Mouse (Mus musculus) hindbrain, embryonic 13.5 days (tissue): Measurements from ENCODE around the gene Slc6a17. TPM values are rescaled to one million over a fixed set of nuclear protein-coding genes. Genes with fewer than 3 reads are reported as not detected.

Experiments used
- ATAC-seq: fragments of 200-750 bp; cut with Nextera tagmentation; 2 replicates; pipeline ENCODE4 v1.8.0; 2017; ENCODE audit warnings: moderate TSS enrichment; ENCODE audit not compliant: low FRiP score
- H3K27ac ChIP-seq: fragments of 300-500 bp; sonication (generic); 2 replicates; pipeline ENCODE4 v1.5.1; 2015; ENCODE audit warnings: inconsistent platforms, mild to moderate bottlenecking, moderate library complexity
- H3K27me3 ChIP-seq: fragments of 300-500 bp; sonication (generic); 2 replicates; pipeline ENCODE4 v1.6.1; 2015; ENCODE audit warnings: mild to moderate bottlenecking, inconsistent platforms
- H3K36me3 ChIP-seq: fragments of 300-500 bp; sonication (generic); 2 replicates; pipeline ENCODE4 v1.6.1; 2015; ENCODE audit warnings: mild to moderate bottlenecking, inconsistent platforms
- H3K4me1 ChIP-seq: fragments of 300-500 bp; sonication (generic); replicated peaks from 2 replicates; pipeline ENCODE4 v1.6.1; 2015; ENCODE audit warnings: inconsistent platforms
- H3K4me2 ChIP-seq: fragments of 300-500 bp; sonication (generic); 2 replicates; pipeline ENCODE4 v1.6.1; 2015; ENCODE audit warnings: inconsistent platforms, mild to moderate bottlenecking, moderate library complexity
- H3K4me3 ChIP-seq: fragments of 300-500 bp; sonication (generic); 2 replicates; pipeline ENCODE4 v1.5.1; 2015; ENCODE audit warnings: mild to moderate bottlenecking, inconsistent platforms
- H3K9ac ChIP-seq: fragments of 300-500 bp; sonication (generic); 2 replicates; pipeline ENCODE4 v1.6.1; 2015; ENCODE audit warnings: mild to moderate bottlenecking, inconsistent platforms
- H3K9me3 ChIP-seq: fragments of 300-500 bp; sonication (generic); 2 replicates; pipeline ENCODE4 v1.6.1; 2016; ENCODE audit warnings: inconsistent platforms
- WGBS: fragments of 180-500 bp; shearing (Covaris S2); methylation state at CpG from one replicate; pipeline ENCODE4 v1.1.7; 2015; 5-methylcytosine and 5-hydroxymethylcytosine counted together
- polyA plus RNA-seq: library from polyadenylated mRNA; unstranded; fragments of >200 nt; fragmentation: Nextera tagmentation; extraction: Ambion mirVana; gene quantifications from 2 replicates; pipeline ENCODE4 v1.2.1, GENCODE M21; 2015

Gene Slc6a17
- polyA plus RNA-seq, 1 experiment from 2014 or later = 10.6 TPM

DNA sequence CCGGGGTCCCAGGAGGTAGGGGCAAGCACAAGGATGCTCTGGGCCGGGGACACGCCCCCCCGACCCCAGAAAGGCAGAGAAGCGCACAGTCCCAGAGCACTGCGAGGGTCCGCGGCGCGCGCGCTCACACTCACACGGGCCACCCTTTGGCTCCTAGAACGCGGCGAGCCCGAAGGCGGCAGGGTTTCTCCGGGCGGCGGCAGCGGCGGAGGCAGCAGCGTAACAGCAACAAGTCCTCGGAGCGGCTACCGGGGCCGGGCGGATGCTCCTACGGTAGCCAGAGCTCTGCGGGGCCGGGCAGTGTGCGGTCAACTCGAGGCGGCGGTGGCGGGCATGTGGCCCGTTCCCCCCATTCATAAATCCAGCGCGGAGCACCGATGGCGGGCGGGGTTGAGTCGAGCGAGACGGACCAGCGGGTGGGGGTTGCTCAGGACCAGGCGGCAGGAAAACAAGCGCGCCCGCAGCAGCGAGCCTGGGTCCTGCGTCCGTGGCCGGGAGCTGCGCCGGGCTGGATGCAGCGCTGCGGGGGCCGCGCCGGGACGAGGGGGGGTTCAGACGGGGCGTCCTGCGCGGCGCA lies 58.5 kb downstream of the Slc6a17 start, which contains the start of gene Kcnc4:
Gene Kcnc4 (minus strand): TSS at position 357 of the 577 bp plus-strand sequence.
- Histone ChIP-seq H3K9me3 (no peaks in the 10 kb centered on the region), H3K9ac (peak within 1 kb of the TSS; percentile 78), H3K4me1 (peaks cover 28% of the 10 kb centered on the region), H3K36me3 (no peaks in the 10 kb centered on the region), H3K27me3 (peaks cover 99% of the 10 kb centered on the region), H3K4me2 (peak within 1 kb of the TSS; percentile 98), H3K27ac (no peak within 1 kb of the TSS), H3K4me3 (peak within 1 kb of the TSS; percentile 64)
- WGBS = under 1% methylated on average over 68 of the region's 68 CpGs
- ATAC-seq = peak; percentile 21

DNA sequence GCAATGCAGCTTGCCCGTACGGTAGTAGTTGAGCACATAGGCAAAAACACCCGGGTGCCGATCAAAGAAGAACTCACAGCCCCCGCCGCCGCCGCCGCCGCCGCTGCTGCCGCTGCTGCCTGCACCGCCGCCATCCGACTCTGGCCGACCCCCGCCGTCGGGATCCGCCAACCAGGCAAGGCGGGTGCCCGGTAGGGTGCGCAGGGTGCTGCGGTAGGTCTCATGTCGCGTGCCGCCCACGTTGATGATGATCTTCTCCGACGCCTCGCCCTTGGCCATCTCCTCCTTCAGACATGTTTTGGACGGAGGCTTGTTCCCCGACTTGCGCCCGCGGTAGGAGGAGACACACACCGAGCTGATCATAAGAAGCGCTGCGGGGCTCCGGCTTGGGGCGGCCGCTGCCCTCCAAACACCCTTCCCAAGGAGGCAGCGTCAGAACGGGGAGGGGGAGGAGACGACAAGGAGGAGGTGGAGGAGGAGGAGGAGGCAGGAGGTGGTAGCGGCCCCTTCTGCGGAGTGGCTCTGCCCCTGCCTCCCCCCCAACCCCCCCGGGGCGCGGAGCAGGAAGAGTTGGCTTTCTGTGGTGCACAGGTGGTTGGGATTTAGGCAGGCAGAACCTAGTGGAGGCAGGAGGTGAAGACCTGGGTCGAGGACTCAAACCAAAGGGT lies 59.2 kb downstream of the Slc6a17 start:
- Histone ChIP-seq H3K4me3 (peak overlapping the region; percentile 64), H3K9ac (peak overlapping the region; percentile 78), H3K9me3 (no peaks in the 10 kb centered on the region), H3K4me2 (peak overlapping the region; percentile 98), H3K4me1 (peaks cover 28% of the 10 kb centered on the region), H3K27me3 (peaks cover 99% of the 10 kb centered on the region), H3K36me3 (no peaks in the 10 kb centered on the region), H3K27ac (no peak overlapping the region)
- under 1% methylated on average over 43 of the region's 51 CpGs for WGBS
- no peak for ATAC-seq

DNA sequence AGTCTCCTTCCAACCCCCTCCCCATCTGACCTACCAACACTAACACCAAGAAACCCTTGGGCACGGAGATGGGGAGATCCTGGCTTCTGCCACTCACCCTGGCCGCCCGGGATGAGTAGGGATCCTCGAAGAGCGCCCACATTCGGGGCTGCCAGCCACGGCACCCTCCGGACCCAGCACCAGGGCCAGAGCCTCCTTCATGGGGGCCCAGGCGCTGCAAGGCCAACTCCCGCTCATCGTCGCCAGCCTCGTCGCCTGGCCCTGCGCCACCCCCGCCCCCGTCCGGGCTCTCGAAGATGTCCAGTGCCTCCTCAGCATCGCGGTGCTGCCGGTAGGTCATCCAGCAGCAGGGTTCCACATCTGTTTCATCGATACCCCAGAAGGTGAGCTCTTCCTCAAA lies 59.7 kb downstream of the Slc6a17 start:
- H3K27ac ChIP-seq = no peak overlapping the region
- peaks cover 28% of the 10 kb centered on the region for H3K4me1 ChIP-seq
- H3K4me2 ChIP-seq = peak overlapping the region; percentile 98
- no peaks in the 10 kb centered on the region for H3K9me3 ChIP-seq
- peak overlapping the region; percentile 78 for H3K9ac ChIP-seq
- 6% methylated on average over 23 of the region's 23 CpGs for WGBS
- H3K4me3 ChIP-seq = peak overlapping the region; percentile 64
- peaks cover 96% of the 10 kb centered on the region for H3K27me3 ChIP-seq
- no peak for ATAC-seq
- H3K36me3 ChIP-seq = no peaks in the 10 kb centered on the region

DNA sequence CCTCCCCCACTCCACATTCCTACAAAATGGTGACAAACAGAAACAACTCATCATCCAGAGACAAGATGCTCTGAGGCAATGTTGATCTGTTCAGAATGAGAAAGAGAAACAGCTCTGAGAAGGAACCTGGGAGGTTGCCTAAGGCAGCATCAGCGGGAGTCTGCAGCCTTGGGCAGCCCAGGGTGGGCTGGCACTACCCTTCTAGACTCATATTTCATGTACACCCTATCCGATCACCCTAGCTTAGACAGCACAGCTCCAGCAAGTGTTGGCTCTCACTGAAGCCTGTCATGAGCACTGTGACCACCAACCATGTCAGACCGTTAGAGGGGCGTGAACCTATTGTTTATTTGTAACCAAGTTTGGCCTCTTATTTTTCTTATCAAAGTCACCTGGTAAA lies 63.5 kb downstream of the Slc6a17 start:
- ATAC-seq = no peak
- Histone ChIP-seq H3K36me3 (no peaks in the 10 kb centered on the region), H3K27me3 (peaks cover 61% of the 10 kb centered on the region), H3K27ac (no peak overlapping the region), H3K9me3 (no peaks in the 10 kb centered on the region), H3K4me2 (no peak overlapping the region), H3K9ac (no peak overlapping the region), H3K4me3 (no peak overlapping the region), H3K4me1 (peaks cover 17% of the 10 kb centered on the region)
- WGBS = 87% methylated on average over 4 of the region's 4 CpGs

DNA sequence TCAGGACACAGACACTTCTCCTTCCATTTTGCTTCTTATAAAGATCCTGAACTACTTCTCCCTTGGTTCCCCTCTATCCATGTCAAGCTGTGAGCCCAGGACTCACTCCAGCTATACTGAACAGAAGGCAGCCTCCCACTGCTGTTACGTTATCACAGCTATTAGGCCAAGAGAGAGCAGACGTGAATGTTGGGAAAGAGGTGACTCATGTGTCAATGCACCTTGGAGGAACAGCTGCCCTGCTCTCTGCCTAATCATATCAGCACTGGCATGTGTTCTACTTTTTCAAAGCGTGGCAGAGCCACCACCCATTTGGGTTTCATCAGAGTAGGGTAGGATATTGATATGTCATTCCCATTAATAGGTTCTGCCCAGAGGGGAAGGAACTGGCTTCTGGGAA lies 71.0 kb downstream of the Slc6a17 start:
- Histone ChIP-seq H3K9me3 (no peaks in the 10 kb centered on the region), H3K27me3 (peaks cover 26% of the 10 kb centered on the region), H3K4me2 (no peak overlapping the region), H3K4me1 (peaks cover 7% of the 10 kb centered on the region), H3K36me3 (no peaks in the 10 kb centered on the region), H3K27ac (no peak overlapping the region), H3K9ac (no peak overlapping the region), H3K4me3 (no peak overlapping the region)
- 77% methylated on average over 3 of the region's 3 CpGs for WGBS
- no peak for ATAC-seq

DNA sequence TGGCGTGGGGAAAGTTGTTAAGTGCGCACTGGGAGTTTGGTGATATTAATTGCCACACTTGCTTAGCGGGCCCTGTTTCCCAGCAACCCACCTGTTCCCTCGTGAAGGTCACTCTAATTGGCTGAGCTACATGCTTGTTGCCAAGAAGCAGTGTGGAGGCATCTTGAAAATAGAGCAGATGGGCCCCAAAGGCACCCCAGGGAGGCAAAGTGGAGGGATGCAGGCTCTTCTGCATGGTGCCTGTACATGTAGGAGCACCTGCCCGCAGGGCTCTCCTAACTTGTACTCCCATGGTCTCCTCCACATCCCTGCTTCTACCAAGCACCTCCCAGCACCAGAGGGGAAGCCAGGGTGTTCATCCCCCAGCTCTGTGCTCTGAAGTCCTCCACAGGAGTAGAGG lies 74.0 kb downstream of the Slc6a17 start:
- peaks cover 5% of the 10 kb centered on the region; the same call in 1 of the 2 replicates for H3K9me3 ChIP-seq
- peaks cover 7% of the 10 kb centered on the region; the same call in 1 of the 2 replicates for H3K4me1 ChIP-seq
- peaks cover 7% of the 10 kb centered on the region; the same call in 1 of the 2 replicates for H3K36me3 ChIP-seq
- no peak overlapping the region for H3K27ac ChIP-seq
- H3K4me2 ChIP-seq = no peak overlapping the region
- H3K9ac ChIP-seq = no peak overlapping the region
- H3K4me3 ChIP-seq = no peak overlapping the region
- peaks cover 22% of the 10 kb centered on the region for H3K27me3 ChIP-seq
- 71% methylated on average over 5 of the region's 5 CpGs for WGBS
- ATAC-seq = no peak

DNA sequence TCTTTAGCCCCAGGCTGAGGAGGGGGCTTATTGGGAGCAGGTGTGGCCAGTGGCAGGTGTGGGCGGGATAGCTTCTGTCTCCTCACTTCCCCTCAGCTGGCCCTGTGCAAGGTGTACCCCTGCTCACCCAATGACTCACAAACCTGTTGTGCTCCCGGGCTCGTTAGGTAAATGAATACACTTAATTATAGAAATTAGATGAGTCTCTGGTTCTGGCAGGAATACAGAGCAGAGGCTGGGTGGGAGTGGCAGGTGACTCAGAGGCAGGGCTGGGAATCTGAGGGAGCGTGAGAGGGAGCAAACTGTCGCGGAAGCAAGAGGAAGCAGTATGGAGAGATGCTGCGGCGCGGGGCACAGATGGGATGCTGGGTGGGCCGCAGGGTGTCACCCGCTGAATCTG lies 75.6 kb downstream of the Slc6a17 start:
- WGBS = 78% methylated on average over 11 of the region's 11 CpGs
- H3K36me3 ChIP-seq = peaks cover 7% of the 10 kb centered on the region; the same call in 1 of the 2 replicates

DNA sequence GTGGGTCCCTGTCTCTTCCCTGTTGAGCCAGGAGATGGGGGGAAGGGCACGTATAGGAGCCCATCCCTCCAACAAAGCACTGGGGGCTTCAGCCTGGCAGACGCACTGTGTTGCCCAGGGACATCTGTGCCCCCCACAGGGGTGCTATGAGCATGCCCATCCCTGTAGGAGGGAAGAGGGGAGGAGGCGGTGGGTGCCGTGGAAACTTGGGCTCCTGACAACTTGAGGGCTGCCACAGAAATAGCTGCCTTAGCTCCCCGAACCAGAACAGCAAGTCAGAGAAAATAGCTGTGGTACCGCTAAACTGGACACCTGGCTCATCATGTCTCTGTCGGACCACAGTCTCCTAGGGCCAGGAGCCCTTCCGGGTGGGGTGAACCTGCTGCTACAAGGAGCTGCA lies 76.5 kb downstream of the Slc6a17 start:
- no peak for ATAC-seq
- 79% methylated on average over 8 of the region's 8 CpGs for whole genome bisulfite sequencing
- Histone ChIP-seq H3K9ac (no peak overlapping the region), H3K27ac (no peak overlapping the region), H3K36me3 (peaks cover 7% of the 10 kb centered on the region; the same call in 1 of the 2 replicates), H3K27me3 (peaks cover 22% of the 10 kb centered on the region), H3K4me3 (no peak overlapping the region), H3K4me1 (peaks cover 14% of the 10 kb centered on the region), H3K9me3 (peaks cover 5% of the 10 kb centered on the region; the same call in 1 of the 2 replicates), H3K4me2 (no peak overlapping the region)

More for the DNA sequence above, 75.6 kb downstream of the Slc6a17 start:
- Histone ChIP-seq H3K9ac (no peak overlapping the region), H3K27ac (no peak overlapping the region), H3K4me3 (no peak overlapping the region), H3K27me3 (peaks cover 22% of the 10 kb centered on the region), H3K9me3 (peaks cover 5% of the 10 kb centered on the region; the same call in 1 of the 2 replicates), H3K4me1 (peaks cover 7% of the 10 kb centered on the region; the same call in 1 of the 2 replicates), H3K4me2 (no peak overlapping the region)
- ATAC-seq = no peak

DNA sequence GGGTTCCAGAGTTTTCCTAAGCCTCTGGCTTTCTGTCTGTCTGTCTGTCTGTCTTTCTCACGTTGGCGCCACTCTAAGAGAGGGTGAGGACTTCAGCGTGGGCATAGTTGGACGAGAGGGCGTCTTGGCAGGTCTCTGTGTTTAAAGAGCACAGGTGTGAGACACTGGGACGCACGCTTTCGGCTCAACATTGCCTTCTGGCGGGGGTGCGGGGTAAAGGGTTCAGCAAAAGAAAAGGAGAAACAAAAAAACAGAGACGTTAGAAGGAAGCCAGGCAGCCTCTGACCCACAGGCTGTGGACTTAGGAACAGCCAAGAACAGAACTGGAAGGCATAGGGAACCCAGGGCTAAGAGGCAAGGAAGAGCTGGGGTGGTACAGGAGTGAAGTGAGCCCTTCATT lies 78.5 kb downstream of the Slc6a17 start:
- Histone ChIP-seq H3K36me3 (peaks cover 7% of the 10 kb centered on the region; the same call in 1 of the 2 replicates), H3K4me2 (no peak overlapping the region), H3K9me3 (peaks cover 5% of the 10 kb centered on the region; the same call in 1 of the 2 replicates), H3K9ac (no peak overlapping the region), H3K4me3 (no peak overlapping the region), H3K27ac (no peak overlapping the region), H3K27me3 (peaks cover 12% of the 10 kb centered on the region), H3K4me1 (peaks cover 19% of the 10 kb centered on the region)
- no peak for ATAC-seq
- WGBS = 90% methylated on average over 11 of the region's 11 CpGs

DNA sequence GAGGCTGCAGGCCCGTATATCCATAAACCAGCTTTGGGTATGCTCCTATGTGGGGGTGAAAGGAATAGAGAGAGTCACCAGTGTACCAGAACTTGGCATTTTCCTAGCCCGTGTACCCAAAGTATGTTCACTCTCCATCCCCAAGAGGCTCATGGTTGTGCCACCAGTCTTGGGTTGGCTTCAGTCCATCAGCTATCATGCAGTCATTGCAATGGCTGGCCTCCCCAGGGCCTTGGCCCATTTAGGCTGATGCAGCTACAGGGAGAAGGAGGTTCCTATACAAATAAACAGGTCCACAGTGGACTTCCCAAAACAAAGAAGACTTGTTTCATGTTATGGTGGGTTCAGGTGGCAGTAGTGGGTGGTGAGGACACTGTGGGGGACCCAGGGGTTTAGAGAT lies 80.2 kb downstream of the Slc6a17 start:
- peaks cover 7% of the 10 kb centered on the region; the same call in 1 of the 2 replicates for H3K36me3 ChIP-seq
- peaks cover 22% of the 10 kb centered on the region for H3K4me1 ChIP-seq
- no peak overlapping the region for H3K4me2 ChIP-seq
- H3K27ac ChIP-seq = no peak overlapping the region
- no peak overlapping the region for H3K9ac ChIP-seq
- peaks cover 5% of the 10 kb centered on the region; the same call in 1 of the 2 replicates for H3K9me3 ChIP-seq
- no peak for ATAC-seq
- H3K27me3 ChIP-seq = no peaks in the 10 kb centered on the region
- WGBS = 82% methylated on average over 2 of the region's 2 CpGs
- H3K4me3 ChIP-seq = no peak overlapping the region

DNA sequence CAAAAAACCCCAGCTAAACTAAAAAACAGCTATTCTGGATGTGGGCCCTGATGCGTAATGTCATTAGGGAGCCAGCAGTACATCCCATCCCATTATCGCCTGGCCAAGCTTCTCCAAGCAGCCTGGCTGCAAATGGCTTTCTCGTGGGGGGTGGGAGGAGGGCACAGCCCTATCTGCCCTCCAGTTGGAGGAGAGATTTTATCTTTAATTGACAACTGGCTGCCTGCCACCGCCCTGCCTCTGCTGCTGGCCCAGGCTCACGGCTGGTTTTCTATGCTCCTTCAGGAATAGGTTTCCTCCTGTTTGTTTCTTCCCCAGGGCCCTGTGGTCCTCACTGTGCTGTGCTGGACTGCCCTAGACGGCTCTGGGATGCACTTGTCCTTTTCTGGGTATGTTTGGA lies 81.4 kb downstream of the Slc6a17 start:
- H3K4me2 ChIP-seq = no peak overlapping the region
- H3K9ac ChIP-seq = no peak overlapping the region
- peaks cover 21% of the 10 kb centered on the region for H3K4me1 ChIP-seq
- peaks cover 7% of the 10 kb centered on the region; the same call in 1 of the 2 replicates for H3K36me3 ChIP-seq
- peaks cover 5% of the 10 kb centered on the region; the same call in 1 of the 2 replicates for H3K9me3 ChIP-seq
- ATAC-seq = no peak
- 48% methylated on average over 6 of the region's 6 CpGs for WGBS
- no peak overlapping the region for H3K4me3 ChIP-seq
- H3K27me3 ChIP-seq = no peaks in the 10 kb centered on the region
- H3K27ac ChIP-seq = peak overlapping the region; percentile 41

DNA sequence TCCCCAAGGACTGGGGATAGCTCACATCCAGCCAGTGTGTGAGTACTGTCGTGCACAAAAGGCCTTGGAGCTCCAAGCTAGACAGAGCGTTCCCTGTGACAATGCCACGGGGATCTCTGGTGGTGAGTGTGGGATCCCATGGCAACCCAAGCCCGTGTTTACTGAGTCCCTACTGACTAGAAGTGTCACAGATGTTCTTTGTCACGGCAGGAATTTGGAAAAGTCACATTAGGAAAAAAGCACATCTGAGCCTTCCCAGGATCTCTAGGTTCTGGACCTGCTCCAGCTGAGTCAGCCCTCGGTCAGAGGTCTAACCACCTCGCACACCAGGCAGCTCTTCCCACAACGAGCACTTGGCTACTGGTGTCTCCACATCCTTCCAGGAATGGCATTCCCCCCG lies 84.2 kb downstream of the Slc6a17 start:
- H3K9me3 ChIP-seq = no peaks in the 10 kb centered on the region
- H3K4me2 ChIP-seq = no peak overlapping the region
- H3K27ac ChIP-seq = 0 out of 2 replicates have a peak overlapping the region, but pooled peaks have one; percentile 23
- H3K36me3 ChIP-seq = no peaks in the 10 kb centered on the region
- no peak overlapping the region for H3K4me3 ChIP-seq
- 0 out of 2 replicates have a peak, but pooled peaks cover 5% of the 10 kb centered on the region for H3K27me3 ChIP-seq
- 39% methylated on average over 9 of the region's 9 CpGs for WGBS
- no peak for ATAC-seq
- H3K9ac ChIP-seq = no peak overlapping the region
- H3K4me1 ChIP-seq = peaks cover 33% of the 10 kb centered on the region
